In genomic region chr5:108132441-108133243, GRCm38 (mm10) we compare ENCODE assay signal across 7 mouse cellular contexts. TPM values are rescaled to one million over a fixed set of nuclear protein-coding genes. Genes with fewer than 3 reads are reported as not detected.
DNase-seq lines count a peak whose midpoint lies in the region; ATAC-seq lines count a peak whose summit lies in the region.

Tmed5 (minus strand) TSS chr5:108132620.
Ccdc18 (plus strand) TSS chr5:108132875.

- H3K27ac ChIP-seq in intestine, embryonic 16.5 days (ENCODE audit: low read length) = peak within 1 kb of the TSS; percentile 94
- H3K27ac ChIP-seq in midbrain, embryonic 11.5 days (ENCODE audit: low read depth, low read length) = peak within 1 kb of the TSS; percentile 59; the same call in 1 of the 2 replicates

- H3K9me3 ChIP-seq in intestine, embryonic 16.5 days (ENCODE audit: control insufficient read depth, low read length) = no peaks in the 10 kb centered on the region
- H3K9me3 ChIP-seq in midbrain, embryonic 11.5 days (ENCODE audit: control insufficient read depth, low read length) = no peaks in the 10 kb centered on the region

- H3K4me3 ChIP-seq in intestine, embryonic 16.5 days (ENCODE audit: low read length) = peak within 1 kb of the TSS; percentile 79
- peak within 1 kb of the TSS; percentile 80 for H3K4me3 ChIP-seq in midbrain, embryonic 11.5 days (ENCODE audit: low read depth, low read length)

- intact Hi-C loops in left cerebral cortex, postnatal 36 days (cut with DNase I) = loop anchor here (1.0 to 5.0 kb wide), 2 partner anchors 136 to 180 kb away; partner anchors contain the start of genes Dr1 and Pigg

- 0 out of 2 replicates have a peak, but pooled peaks cover 3% of the 10 kb centered on the region for H3K4me1 ChIP-seq in intestine, embryonic 16.5 days (ENCODE audit: control insufficient read depth, insufficient read depth, low read length)
- H3K4me1 ChIP-seq in midbrain, embryonic 11.5 days (ENCODE audit: control insufficient read depth, insufficient read depth, low read length) = no peaks in the 10 kb centered on the region; the same call in 1 of the 2 replicates

- peak; percentile 98 for DNase-seq in adrenal gland, adult 8-10 months
- DNase-seq in embryo, embryonic 9.5 days (ENCODE audit: extremely low spot score) = peak; percentile 98
- peak; percentile 93 to 98 for DNase-seq in gastrocnemius, postnatal 4 days (ENCODE audit: low spot score in 2 of 2)
- peak; percentile 97 for DNase-seq in left cerebral cortex, postnatal 36 days (ENCODE audit: low spot score in 2 of 2)
- DNase-seq in midbrain, embryonic 11.5 days (ENCODE audit: low spot score, missing footprints) = peak; percentile 100
- peak; percentile 95 for DNase-seq in skeletal muscle tissue, adult 2 months (ENCODE audit: low read depth, low spot score)

- H3K27me3 ChIP-seq in intestine, embryonic 16.5 days (replicated peaks; ENCODE audit: control insufficient read depth, insufficient read depth, low read length) = no peaks in the 10 kb centered on the region
- H3K27me3 ChIP-seq in midbrain, embryonic 11.5 days (ENCODE audit: control insufficient read depth, insufficient read depth, low read length) = no peaks in the 10 kb centered on the region

- peak within 1 kb of the TSS; percentile 68 for H3K4me2 ChIP-seq in intestine, embryonic 16.5 days (ENCODE audit: low read depth, low read length)
- H3K4me2 ChIP-seq in midbrain, embryonic 11.5 days = peak within 1 kb of the TSS; percentile 70

- peak within 1 kb of the TSS; percentile 83 for H3K9ac ChIP-seq in intestine, embryonic 16.5 days (ENCODE audit: low read depth, low read length)
- H3K9ac ChIP-seq in midbrain, embryonic 11.5 days (ENCODE audit: low read length) = peak within 1 kb of the TSS; percentile 83

- peak; percentile 99 for ATAC-seq in intestine, embryonic 16.5 days
- ATAC-seq in midbrain, embryonic 11.5 days (ENCODE audit: low FRiP score) = peak; percentile 98

- no peaks in the 10 kb centered on the region for H3K36me3 ChIP-seq in intestine, embryonic 16.5 days (ENCODE audit: control insufficient read depth, insufficient read depth, low read length)
- no peaks in the 10 kb centered on the region for H3K36me3 ChIP-seq in midbrain, embryonic 11.5 days (ENCODE audit: control insufficient read depth, insufficient read depth, low read length)

- WGBS in intestine, embryonic 16.5 days = under 1% methylated on average over 64 of the region's 65 CpGs
- under 1% methylated on average over 65 of the region's 65 CpGs for WGBS in midbrain, embryonic 11.5 days

RNA-seq across cellular contexts. Expression of gene Tmed5, which starts in this region (rescaled TPM):
- total RNA-seq in adrenal gland, adult 8-10 months (2022) = 10 to 100 TPM; 26.8 to 62.4 (median 44.9) TPM
- 10 to 100 TPM; 17.3 to 20.3 TPM for total RNA-seq in gastrocnemius, postnatal 4 days (2021)
- polyA plus RNA-seq in intestine, embryonic 16.5 days (2015; fragmentation: Nextera tagmentation; extraction: Ambion mirVana) = 42.0 and 46.8 TPM in 2 replicates
- 10 to 100 TPM; 25.2 to 27.5 TPM for total RNA-seq in left cerebral cortex, postnatal 36 days (2021)
- 30.4 and 30.7 TPM in 2 replicates for polyA plus RNA-seq in midbrain, embryonic 11.5 days (2014; fragmentation: Nextera tagmentation; extraction: Ambion mirVana)

RNA-seq across cellular contexts. Expression of gene Ccdc18, which starts in this region (rescaled TPM):
- under 1 TPM; 0.15 to 0.66 (median 0.45) TPM for total RNA-seq in adrenal gland, adult 8-10 months (2022)
- 1 to 10 TPM; 2.2 to 2.6 TPM for total RNA-seq in gastrocnemius, postnatal 4 days (2021)
- 5.9 and 7.7 TPM in 2 replicates for polyA plus RNA-seq in intestine, embryonic 16.5 days (2015; fragmentation: Nextera tagmentation; extraction: Ambion mirVana)
- 1 to 10 TPM; 1.3 to 1.6 TPM for total RNA-seq in left cerebral cortex, postnatal 36 days (2021)
- 9.5 and 10.8 TPM in 2 replicates for polyA plus RNA-seq in midbrain, embryonic 11.5 days (2014; fragmentation: Nextera tagmentation; extraction: Ambion mirVana)

Comparison
In these comparisons a context has a peak if more than half of its experiments do, and no peak if none do; other contexts are left out.
1. Peak in every context shown above with its lines: DNase-seq, ATAC-seq, H3K4me3 ChIP-seq and H3K27ac ChIP-seq.